Mouse (Mus musculus) brain, adult 2 months (tissue): ENCODE measurements around the gene Sgip1.

Experiments
- DNase-seq: peaks from one replicate; pipeline ENCODE4 v3.0.0; 2011; ENCODE audit warnings: low read depth, low spot score

The Sgip1 gene

GRCm38 (mm10) chr4:102741287-102741686, at the start of gene Sgip1:
Gene Sgip1 (plus strand): TSS chr4:102741297.
- DNase-seq = no peak

- peak; percentile 33 for DNase-seq
Observed at GRCm38 (mm10) chr4:102691402-102691801, 49.7 kb upstream of the Sgip1 start.

GRCm38 (mm10) chr4:102697966-102698365, 43.1 kb upstream of the Sgip1 start:
- no peak for DNase-seq

- no peak for DNase-seq
Observed at GRCm38 (mm10) chr4:102711731-102712130, 29.4 kb upstream of the Sgip1 start.

GRCm38 (mm10) chr4:102715532-102715931, 25.6 kb upstream of the Sgip1 start:
- DNase-seq = peak; percentile 6

- DNase-seq = peak; percentile 50
Observed at GRCm38 (mm10) chr4:102717123-102717828, 23.8 kb upstream of the Sgip1 start.

GRCm38 (mm10) chr4:102719535-102719934, 21.6 kb upstream of the Sgip1 start:
- DNase-seq = peak; percentile 51

- no peak for DNase-seq
Observed at GRCm38 (mm10) chr4:102719951-102720350, 21.1 kb upstream of the Sgip1 start.

- peak; percentile 9 for DNase-seq
Observed at GRCm38 (mm10) chr4:102724442-102724841, 16.7 kb upstream of the Sgip1 start.

GRCm38 (mm10) chr4:102730976-102731375, 10.1 kb upstream of the Sgip1 start:
- no peak for DNase-seq

GRCm38 (mm10) chr4:102734022-102734657, 7.0 kb upstream of the Sgip1 start:
- no peak for DNase-seq

- DNase-seq = no peak
Observed at GRCm38 (mm10) chr4:102753334-102754090, 12.4 kb downstream of the Sgip1 start.

- peak; percentile 92 for DNase-seq
Observed at GRCm38 (mm10) chr4:102759095-102759890, 18.2 kb downstream of the Sgip1 start.

GRCm38 (mm10) chr4:102760042-102760821, 19.1 kb downstream of the Sgip1 start:
- DNase-seq = peak; percentile 99

GRCm38 (mm10) chr4:102762075-102762474, 21.0 kb downstream of the Sgip1 start:
- DNase-seq = no peak

- DNase-seq = peak; percentile 67
Observed at GRCm38 (mm10) chr4:102769070-102769469, 28.0 kb downstream of the Sgip1 start.

- no peak for DNase-seq
Observed at GRCm38 (mm10) chr4:102769936-102770335, 28.8 kb downstream of the Sgip1 start.

GRCm38 (mm10) chr4:102771598-102772357, 30.7 kb downstream of the Sgip1 start:
- no peak for DNase-seq

GRCm38 (mm10) chr4:102773225-102773624, 32.1 kb downstream of the Sgip1 start:
- DNase-seq = no peak

GRCm38 (mm10) chr4:102773841-102774240, 32.7 kb downstream of the Sgip1 start:
- DNase-seq = no peak
